Mouse (Mus musculus) lung, postnatal 4 days (tissue): ENCODE measurements at regions not wholly inside any gene's neighbourhood (a gene's known extent, or its start where the extent isn't known, plus 50 kb on each side); places are given as distances from the start of the nearest gene placed in this dataset.
A peak's percentile ranks its signal among the peaks of the same experiment; 100 is the strongest.

Experiments used
- DNase-seq, 2 experiments: peaks; one replicate each; pipeline ENCODE4 v3.0.0; 2021

- no peak for DNase-seq
These were observed 59.3 kb downstream of the Trap1a start for GRCm38 (mm10) chrX:139392777-139393176.

- DNase-seq = peak in 1 of 2 experiments; percentile 49
These were observed 63.5 kb upstream of the D330045A20Rik start for GRCm38 (mm10) chrX:139416701-139417100.

- DNase-seq = no peak
These were observed 60.3 kb upstream of the D330045A20Rik start for GRCm38 (mm10) chrX:139419867-139420266.

GRCm38 (mm10) chrX:139424307-139424706 is 55.9 kb upstream of the D330045A20Rik start:
- DNase-seq = no peak
